Mouse (Mus musculus) naive thymus-derived CD4-positive, alpha-beta T cell, adult 5 months (primary cell): ENCODE data around the gene Gm3173. TPM values are rescaled to one million over a fixed set of nuclear protein-coding genes. Genes with fewer than 3 reads are reported as not detected.

Source experiments
- polyA plus RNA-seq: library from polyadenylated mRNA; unstranded; fragments of 100-300 nt; shearing (Covaris generic); gene quantifications from one replicate; pipeline ENCODE4 v1.2.1, GENCODE M21; 2017

The Gm3173 gene
- polyA plus RNA-seq, result not detected

GRCm38 (mm10) chr14:4430692-4431091 is at the start of gene Gm3173:
Gm3173 (plus strand) TSS chr14:4430992.

GRCm38 (mm10) chr14:4397226-4397625 is 33.6 kb upstream of the Gm3173 start, which contains the start of gene Gm3159:
Gm3159 (plus strand) TSS chr14:4397526.

GRCm38 (mm10) chr14:4414965-4415835 is 15.6 kb upstream of the Gm3173 start, which contains the start of gene Gm3164:
Gm3164 (plus strand) TSS chr14:4415448.

GRCm38 (mm10) chr14:4481445-4481844 is 50.7 kb downstream of the Gm3173 start, which contains the start of gene Gm3182:
Gm3182 (plus strand) TSS chr14:4481745.

GRCm38 (mm10) chr14:4555105-4555504 is 124.3 kb downstream of the Gm3173 start, which contains the start of gene Gm3047:
Gm3047 (plus strand) TSS chr14:4555405.

Other genes starting within 250 kb of the Gm3173 start
- gene Gm2974, start 248.4 kb upstream of the Gm3173 start, polyA plus RNA-seq, result not detected
- not detected for gene Gm3138, start 181.4 kb upstream of the Gm3173 start, polyA plus RNA-seq
- gene Gm3149, start 113.7 kb upstream of the Gm3173 start, polyA plus RNA-seq, result not detected
- not detected for gene 2610042L04Rik, start 96.2 kb upstream of the Gm3173 start, polyA plus RNA-seq
- not detected for gene Gm3159, start 33.5 kb upstream of the Gm3173 start, polyA plus RNA-seq
- not detected for gene Gm3164, start 15.5 kb upstream of the Gm3173 start, polyA plus RNA-seq
- gene Gm3182, start 50.8 kb downstream of the Gm3173 start, polyA plus RNA-seq, result not detected
- gene Gm3047, start 124.4 kb downstream of the Gm3173 start, polyA plus RNA-seq, result not detected
- gene Gm8159, start 201.4 kb downstream of the Gm3173 start, polyA plus RNA-seq, result not detected
- not detected for gene Gm3239, start 233.2 kb downstream of the Gm3173 start, polyA plus RNA-seq